Mouse (Mus musculus) adrenal gland, adult 10 weeks (tissue): ENCODE data around the gene Yipf3. TPM values are rescaled to one million over a fixed set of nuclear protein-coding genes. Genes with fewer than 3 reads are reported as not detected.

Source experiments
- polyA plus RNA-seq: library from polyadenylated mRNA; stranded (reverse); fragments of 350-450 nt; fragmentation: Illumina TruSeq; extraction: RNeasy Lipid Tissue Mini Kit (QIAGEN cat#74804); gene quantifications from one replicate; pipeline ENCODE4 v1.2.3, GENCODE M21; 2014; ENCODE audit warnings: low read depth, low replicate concordance

The Yipf3 gene
- 3.4 TPM for polyA plus RNA-seq

GRCm38 (mm10) chr17:46247512-46248188 is at the start of gene Yipf3, which contains the start of gene Polr1c:
Yipf3 (plus strand) TSS chr17:46248080.
Polr1c (minus strand) TSS chr17:46248054.

GRCm38 (mm10) chr17:46202421-46203071 is 45.3 kb upstream of the Yipf3 start, which contains the start of the genes Polh and Xpo5:
Polh (minus strand) TSS chr17:46202645.
Xpo5 (plus strand) TSS chr17:46202782.

GRCm38 (mm10) chr17:46253452-46254084 is 5.7 kb downstream of the Yipf3 start, which contains the start of gene Lrrc73:
Lrrc73 (plus strand) TSS chr17:46253531.

GRCm38 (mm10) chr17:46282483-46283123 is 34.7 kb downstream of the Yipf3 start, which contains the start of gene Tjap1:
Tjap1 (minus strand) TSS chr17:46283026.

GRCm38 (mm10) chr17:46297364-46298219 is 49.7 kb downstream of the Yipf3 start, which contains the start of gene Dlk2:
Dlk2 (plus strand) TSS chr17:46297421.

Other genes starting within 250 kb of the Yipf3 start
- gene Vegfa, start 215.7 kb upstream of the Yipf3 start, polyA plus RNA-seq, result 81.0 TPM
- 20.5 TPM for gene Mrps18a, start 137.1 kb upstream of the Yipf3 start, polyA plus RNA-seq
- not detected for gene Rsph9, start 103.9 kb upstream of the Yipf3 start, polyA plus RNA-seq
- gene Mad2l1bp, start 94.5 kb upstream of the Yipf3 start, polyA plus RNA-seq, result 1.5 TPM
- 9.3 TPM for gene Gtpbp2, start 87.0 kb upstream of the Yipf3 start, polyA plus RNA-seq
- gene Polh, start 45.4 kb upstream of the Yipf3 start, polyA plus RNA-seq, result 35.7 TPM
- gene Xpo5, start 45.3 kb upstream of the Yipf3 start, polyA plus RNA-seq, result 41.4 TPM
- 7.2 TPM for gene Polr1c, start within 50 bp of the Yipf3 start, polyA plus RNA-seq
- gene Lrrc73, start 5.5 kb downstream of the Yipf3 start, polyA plus RNA-seq, result not detected
- gene Tjap1, start 34.9 kb downstream of the Yipf3 start, polyA plus RNA-seq, result 1.1 TPM
- not detected for gene Dlk2, start 49.3 kb downstream of the Yipf3 start, polyA plus RNA-seq
- gene Abcc10, start 80.3 kb downstream of the Yipf3 start, polyA plus RNA-seq, result 0.29 TPM
- gene Zfp318, start 135.7 kb downstream of the Yipf3 start, polyA plus RNA-seq, result 39.9 TPM
- not detected for gene Crip3, start 180.8 kb downstream of the Yipf3 start, polyA plus RNA-seq
- not detected for gene Slc22a7, start 190.4 kb downstream of the Yipf3 start, polyA plus RNA-seq
- gene Ttbk1, start 239.6 kb downstream of the Yipf3 start, polyA plus RNA-seq, result not detected
- 1.6 TPM for gene Dnph1, start 248.6 kb downstream of the Yipf3 start, polyA plus RNA-seq